Mouse (Mus musculus): Measurements from ENCODE around the gene Cyp1a1. TPM values are rescaled to one million over a fixed set of nuclear protein-coding genes. Genes with fewer than 3 reads are reported as not detected.
A peak's percentile ranks its signal among the peaks of the same experiment; 100 is the strongest.

Cyp1a1 gene
- polyA plus RNA-seq, 1 experiment = not detected

DNA sequence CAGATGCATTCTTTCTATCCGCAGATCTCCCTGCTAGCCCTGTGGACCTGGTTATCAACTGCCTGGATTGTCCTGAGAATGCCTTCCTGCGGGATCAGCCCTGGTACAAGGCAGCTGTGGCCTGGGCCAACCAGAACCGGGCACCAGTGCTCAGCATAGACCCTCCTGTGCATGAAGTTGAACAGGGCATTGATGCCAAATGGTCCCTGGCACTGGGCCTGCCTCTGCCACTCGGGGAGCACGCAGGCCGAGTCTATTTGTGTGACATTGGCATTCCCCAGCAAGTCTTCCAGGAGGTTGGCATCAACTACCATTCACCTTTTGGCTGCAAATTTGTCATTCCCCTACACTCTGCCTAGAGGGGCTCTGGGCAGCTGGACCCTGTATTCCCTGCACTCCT is 60.4 kb downstream of the Cyp1a1 start:
- no peaks in the 10 kb centered on the region for H3K27me3 ChIP-seq (replicated peaks)
- TF ChIP-seq GATA1 (IDR thresholded peaks at IDR 0.05; ENCODE audit: borderline replicate concordance, low read length) (no peak), FLI1 (IDR thresholded peaks at IDR 0.05; ENCODE audit: low read length) (no peak)
- H3K4me3 ChIP-seq (replicated peaks) = no peak overlapping the region
- H3K36me3 ChIP-seq (replicated peaks; ENCODE audit: low read length) = peaks cover 100% of the 10 kb centered on the region
- peaks cover 18% of the 10 kb centered on the region for H3K9me3 ChIP-seq
- peaks cover 81% of the 10 kb centered on the region for H3K4me1 ChIP-seq

GRCm38 (mm10) chr9:57748831-57749230 is 61.1 kb downstream of the Cyp1a1 start:
- no peak for TF ChIP-seq FLI1 (IDR thresholded peaks at IDR 0.05; ENCODE audit: low read length)
- no peak for TF ChIP-seq GATA1 (IDR thresholded peaks at IDR 0.05; ENCODE audit: borderline replicate concordance, low read length)
- Histone ChIP-seq H3K9me3 (peaks cover 18% of the 10 kb centered on the region), H3K27me3 (replicated peaks) (no peaks in the 10 kb centered on the region), H3K36me3 (replicated peaks; ENCODE audit: low read length) (peaks cover 100% of the 10 kb centered on the region), H3K4me1 (peaks cover 82% of the 10 kb centered on the region), H3K4me3 (replicated peaks) (no peak overlapping the region)

DNA sequence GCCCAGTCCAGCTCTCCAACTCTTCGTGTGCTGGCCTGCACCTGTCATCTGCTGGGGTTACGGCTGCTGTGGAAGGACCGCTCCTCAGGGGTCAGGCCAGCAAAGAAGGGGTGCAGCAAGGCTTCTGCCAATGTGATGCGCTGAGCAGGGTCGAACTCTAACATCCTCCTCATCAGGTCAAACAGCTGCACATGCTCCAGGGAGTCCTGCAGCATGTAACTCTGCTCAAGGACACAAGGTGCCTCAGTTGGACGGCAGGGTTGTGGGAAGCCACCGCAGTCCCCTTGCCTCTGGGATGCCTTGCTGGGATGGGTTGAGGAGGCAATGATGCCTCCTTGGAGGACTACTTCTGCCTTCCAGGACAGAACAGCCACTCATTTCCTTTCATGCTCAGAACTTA is 63.2 kb downstream of the Cyp1a1 start:
- Histone ChIP-seq H3K36me3 (replicated peaks; ENCODE audit: low read length) (peaks cover 100% of the 10 kb centered on the region), H3K9me3 (peaks cover 18% of the 10 kb centered on the region), H3K27me3 (replicated peaks) (no peaks in the 10 kb centered on the region), H3K4me1 (peaks cover 88% of the 10 kb centered on the region), H3K4me3 (replicated peaks) (peak overlapping the region; percentile 20)
- TF ChIP-seq GATA1 (IDR thresholded peaks at IDR 0.05; ENCODE audit: borderline replicate concordance, low read length) = no peak
- no peak for TF ChIP-seq FLI1 (IDR thresholded peaks at IDR 0.05; ENCODE audit: low read length)

Other genes starting within 250 kb of the Cyp1a1 start
- gene Ppcdc, start 247.8 kb upstream of the Cyp1a1 start, polyA plus RNA-seq (2012; ENCODE audit: insufficient read depth, low replicate concordance) = 20.9 and 74.6 TPM in 2 replicates
- 14.1 and 30.9 TPM in 2 replicates for gene Scamp5, start 219.9 kb upstream of the Cyp1a1 start, polyA plus RNA-seq (2012; ENCODE audit: insufficient read depth, low replicate concordance)
- gene Rpp25, start 183.9 kb upstream of the Cyp1a1 start, polyA plus RNA-seq (2012; ENCODE audit: insufficient read depth, low replicate concordance) = 0.07 TPM in 1 of 2 replicates, not detected in the other
- 240 and 738 TPM in 2 replicates for gene Cox5a, start 166.7 kb upstream of the Cyp1a1 start, polyA plus RNA-seq (2012; ENCODE audit: insufficient read depth, low replicate concordance)
- 4.9 TPM in 2 replicates for gene Fam219b, start 150.4 kb upstream of the Cyp1a1 start, polyA plus RNA-seq (2012; ENCODE audit: insufficient read depth, low replicate concordance)
- 1.6 and 4.5 TPM in 2 replicates for gene Mpi, start 135.2 kb upstream of the Cyp1a1 start, polyA plus RNA-seq (2012; ENCODE audit: insufficient read depth, low replicate concordance)
- gene Scamp2, start 127.0 kb upstream of the Cyp1a1 start, polyA plus RNA-seq (2012; ENCODE audit: insufficient read depth, low replicate concordance) = 49.4 and 55.8 TPM in 2 replicates
- 3.3 and 4.7 TPM in 2 replicates for gene Ulk3, start 98.5 kb upstream of the Cyp1a1 start, polyA plus RNA-seq (2012; ENCODE audit: insufficient read depth, low replicate concordance)
- 1.1 TPM in 1 of 2 replicates, not detected in the other for gene Cplx3, start 81.6 kb upstream of the Cyp1a1 start, polyA plus RNA-seq (2012; ENCODE audit: insufficient read depth, low replicate concordance)
- gene Lman1l, start 67.2 kb upstream of the Cyp1a1 start, polyA plus RNA-seq (2012; ENCODE audit: insufficient read depth, low replicate concordance) = not detected in 2 replicates
- 400 and 436 TPM in 2 replicates for gene Csk, start 34.3 kb upstream of the Cyp1a1 start, polyA plus RNA-seq (2012; ENCODE audit: insufficient read depth, low replicate concordance)
- gene Cyp1a2, start 4.2 kb upstream of the Cyp1a1 start, polyA plus RNA-seq (2012; ENCODE audit: insufficient read depth, low replicate concordance) = not detected in 2 replicates
- gene Edc3, start 20.6 kb downstream of the Cyp1a1 start, polyA plus RNA-seq (2012; ENCODE audit: insufficient read depth, low replicate concordance) = 1.1 and 2.8 TPM in 2 replicates
- 68.1 and 100 TPM in 2 replicates for gene Clk3, start 77.9 kb downstream of the Cyp1a1 start, polyA plus RNA-seq (2012; ENCODE audit: insufficient read depth, low replicate concordance)
- gene Arid3b, start 148.9 kb downstream of the Cyp1a1 start, polyA plus RNA-seq (2012; ENCODE audit: insufficient read depth, low replicate concordance) = 33.5 and 107 TPM in 2 replicates
- gene Ubl7, start 223.1 kb downstream of the Cyp1a1 start, polyA plus RNA-seq (2012; ENCODE audit: insufficient read depth, low replicate concordance) = 138 and 474 TPM in 2 replicates

Data from megakaryocyte, embryonic 14.5 days (primary cell).